Mouse (Mus musculus): ENCODE data around the gene Tfb1m. TPM values are rescaled to one million over a fixed set of nuclear protein-coding genes. Genes with fewer than 3 reads are reported as not detected.

The Tfb1m gene
- total and polyA plus RNA-seq, 3 experiments = 1.8 to 36.3 (median 22.6) TPM

- no peak overlapping the region for H3K4me3 ChIP-seq (ENCODE audit: low read depth, low read length)
- H3K9me3 ChIP-seq (replicated peaks) = no peaks in the 10 kb centered on the region
- DNase-seq (ENCODE audit: low spot score) = no peak
- H3K27me3 ChIP-seq (ENCODE audit: insufficient read depth, low read length) = peaks cover 8% of the 10 kb centered on the region; the same call in 1 of the 2 replicates
- no peak for TF ChIP-seq CTCF (IDR thresholded peaks at IDR 0.05; ENCODE audit: low read depth, low read length)
- TF ChIP-seq TAL1 (conservative IDR thresholded peaks at IDR 0.05; ENCODE audit: low read depth, low read length) = no peak
- TF ChIP-seq GATA2 (IDR thresholded peaks at IDR 0.05; ENCODE audit: borderline replicate concordance, low read depth, low read length) = no peak
- no peak for TF ChIP-seq GATA1 (IDR thresholded peaks at IDR 0.05; ENCODE audit: borderline replicate concordance, low read length)
- no peak for TF ChIP-seq POLR2AphosphoS5 (IDR thresholded peaks at IDR 0.05; ENCODE audit: insufficient replicate concordance, low read depth, low read length)
- no peak for ATAC-seq (ENCODE audit: extremely low read depth, insufficient number of reproducible peaks, low FRiP score, poor library complexity, severe bottlenecking)
- no peaks in the 10 kb centered on the region for H3K36me3 ChIP-seq (replicated peaks)
- H3K4me1 ChIP-seq (ENCODE audit: insufficient read depth, low read depth, low read length) = no peaks in the 10 kb centered on the region
Measured at GRCm38 (mm10) chr17:3505711-3506110, 51.9 kb downstream of the Tfb1m start.

GRCm38 (mm10) chr17:3500936-3501335, 56.6 kb downstream of the Tfb1m start:
- ATAC-seq (ENCODE audit: extremely low read depth, insufficient number of reproducible peaks, low FRiP score, poor library complexity, severe bottlenecking) = no peak
- no peak for DNase-seq (ENCODE audit: low spot score)
- TF ChIP-seq POLR2AphosphoS5 (IDR thresholded peaks at IDR 0.05; ENCODE audit: insufficient replicate concordance, low read depth, low read length) (no peak), TAL1 (conservative IDR thresholded peaks at IDR 0.05; ENCODE audit: low read depth, low read length) (no peak), GATA1 (IDR thresholded peaks at IDR 0.05; ENCODE audit: borderline replicate concordance, low read length) (no peak), GATA2 (IDR thresholded peaks at IDR 0.05; ENCODE audit: borderline replicate concordance, low read depth, low read length) (no peak), CTCF (IDR thresholded peaks at IDR 0.05; ENCODE audit: low read depth, low read length) (no peak)
- H3K4me3 ChIP-seq (ENCODE audit: low read depth, low read length) = no peak overlapping the region
- H3K9me3 ChIP-seq (replicated peaks) = no peaks in the 10 kb centered on the region
- H3K36me3 ChIP-seq (replicated peaks) = no peaks in the 10 kb centered on the region
- peaks cover 14% of the 10 kb centered on the region for H3K27me3 ChIP-seq (ENCODE audit: insufficient read depth, low read length)
- H3K4me1 ChIP-seq (ENCODE audit: insufficient read depth, low read depth, low read length) = no peaks in the 10 kb centered on the region

GRCm38 (mm10) chr17:3500076-3500475, 57.5 kb downstream of the Tfb1m start:
- Histone ChIP-seq H3K9me3 (replicated peaks) (no peaks in the 10 kb centered on the region), H3K27me3 (ENCODE audit: insufficient read depth, low read length) (peaks cover 18% of the 10 kb centered on the region), H3K4me3 (ENCODE audit: low read depth, low read length) (no peak overlapping the region), H3K4me1 (ENCODE audit: insufficient read depth, low read depth, low read length) (no peaks in the 10 kb centered on the region), H3K36me3 (replicated peaks) (no peaks in the 10 kb centered on the region)
- TF ChIP-seq CTCF (IDR thresholded peaks at IDR 0.05; ENCODE audit: low read depth, low read length) (no peak), TAL1 (conservative IDR thresholded peaks at IDR 0.05; ENCODE audit: low read depth, low read length) (no peak), GATA2 (IDR thresholded peaks at IDR 0.05; ENCODE audit: borderline replicate concordance, low read depth, low read length) (no peak), POLR2AphosphoS5 (IDR thresholded peaks at IDR 0.05; ENCODE audit: insufficient replicate concordance, low read depth, low read length) (no peak), GATA1 (IDR thresholded peaks at IDR 0.05; ENCODE audit: borderline replicate concordance, low read length) (no peak)
- no peak for ATAC-seq (ENCODE audit: extremely low read depth, insufficient number of reproducible peaks, low FRiP score, poor library complexity, severe bottlenecking)
- DNase-seq (ENCODE audit: low spot score) = no peak

- H3K9me3 ChIP-seq (replicated peaks) = no peaks in the 10 kb centered on the region
- H3K36me3 ChIP-seq (replicated peaks) = no peaks in the 10 kb centered on the region
- no peak for DNase-seq (ENCODE audit: low spot score)
- H3K27me3 ChIP-seq (ENCODE audit: insufficient read depth, low read length) = peaks cover 16% of the 10 kb centered on the region
- TF ChIP-seq GATA2 (IDR thresholded peaks at IDR 0.05; ENCODE audit: borderline replicate concordance, low read depth, low read length) (no peak), TAL1 (conservative IDR thresholded peaks at IDR 0.05; ENCODE audit: low read depth, low read length) (no peak), CTCF (IDR thresholded peaks at IDR 0.05; ENCODE audit: low read depth, low read length) (no peak), POLR2AphosphoS5 (IDR thresholded peaks at IDR 0.05; ENCODE audit: insufficient replicate concordance, low read depth, low read length) (no peak), GATA1 (IDR thresholded peaks at IDR 0.05; ENCODE audit: borderline replicate concordance, low read length) (no peak)
- H3K4me3 ChIP-seq (ENCODE audit: low read depth, low read length) = no peak overlapping the region
- H3K4me1 ChIP-seq (ENCODE audit: insufficient read depth, low read depth, low read length) = no peaks in the 10 kb centered on the region
- no peak for ATAC-seq (ENCODE audit: extremely low read depth, insufficient number of reproducible peaks, low FRiP score, poor library complexity, severe bottlenecking)
Measured at GRCm38 (mm10) chr17:3499468-3499867, 58.1 kb downstream of the Tfb1m start.

- Histone ChIP-seq H3K36me3 (replicated peaks) (no peaks in the 10 kb centered on the region), H3K27me3 (ENCODE audit: insufficient read depth, low read length) (peaks cover 10% of the 10 kb centered on the region), H3K9me3 (replicated peaks) (no peaks in the 10 kb centered on the region), H3K4me3 (ENCODE audit: low read depth, low read length) (no peak overlapping the region), H3K4me1 (ENCODE audit: insufficient read depth, low read depth, low read length) (no peaks in the 10 kb centered on the region)
- TF ChIP-seq GATA2 (IDR thresholded peaks at IDR 0.05; ENCODE audit: borderline replicate concordance, low read depth, low read length) (no peak), TAL1 (conservative IDR thresholded peaks at IDR 0.05; ENCODE audit: low read depth, low read length) (no peak)
- ATAC-seq (ENCODE audit: extremely low read depth, insufficient number of reproducible peaks, low FRiP score, poor library complexity, severe bottlenecking) (no peak), DNase-seq (ENCODE audit: low spot score) (no peak)
Measured at GRCm38 (mm10) chr17:3498580-3498979, 59.0 kb downstream of the Tfb1m start.

- Histone ChIP-seq H3K27me3 (ENCODE audit: insufficient read depth, low read length) (peaks cover 11% of the 10 kb centered on the region), H3K36me3 (replicated peaks) (no peaks in the 10 kb centered on the region), H3K4me3 (ENCODE audit: low read depth, low read length) (no peak overlapping the region), H3K4me1 (ENCODE audit: insufficient read depth, low read depth, low read length) (no peaks in the 10 kb centered on the region), H3K9me3 (replicated peaks) (no peaks in the 10 kb centered on the region)
- TF ChIP-seq POLR2AphosphoS5 (IDR thresholded peaks at IDR 0.05; ENCODE audit: insufficient replicate concordance, low read depth, low read length) (no peak), TAL1 (conservative IDR thresholded peaks at IDR 0.05; ENCODE audit: low read depth, low read length) (no peak), GATA1 (IDR thresholded peaks at IDR 0.05; ENCODE audit: borderline replicate concordance, low read length) (no peak), CTCF (IDR thresholded peaks at IDR 0.05; ENCODE audit: low read depth, low read length) (0 out of 2 replicates have a peak, but pooled peaks have one; percentile 29), GATA2 (IDR thresholded peaks at IDR 0.05; ENCODE audit: borderline replicate concordance, low read depth, low read length) (no peak)
- DNase-seq (ENCODE audit: low spot score) (no peak), ATAC-seq (ENCODE audit: extremely low read depth, insufficient number of reproducible peaks, low FRiP score, poor library complexity, severe bottlenecking) (no peak)
Measured at GRCm38 (mm10) chr17:3498086-3498485, 59.5 kb downstream of the Tfb1m start.
